Mouse (Mus musculus): ENCODE measurements at regions not wholly inside any gene's neighbourhood (a gene's known extent, or its start where the extent isn't known, plus 50 kb on each side); places are given as distances from the start of the nearest gene placed in this dataset.

DNA sequence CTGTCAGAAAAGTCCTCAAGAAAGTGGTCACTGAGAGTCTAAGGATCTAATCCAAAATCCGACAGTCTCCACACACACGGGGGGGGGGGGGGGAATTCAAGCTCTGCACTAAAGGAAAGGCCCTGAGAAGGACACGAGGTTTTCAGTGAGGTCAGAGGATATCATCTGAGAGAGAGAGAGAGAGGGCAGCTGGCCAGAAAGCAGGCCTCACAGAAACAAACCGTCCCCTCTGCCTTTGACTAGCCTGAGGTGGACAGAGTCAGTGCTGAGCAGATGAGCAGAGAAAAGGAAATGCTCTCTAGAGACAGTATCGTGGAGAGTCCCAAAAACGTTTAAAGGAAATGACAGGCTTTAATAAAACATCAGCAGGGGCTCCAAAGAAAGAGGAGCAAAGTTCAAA lies 282.0 kb downstream of the Gm49356 start:
- H3K27me3 ChIP-seq (ENCODE audit: control insufficient read depth, insufficient read depth, low read length): no peaks in the 10 kb centered on the region
- no peaks in the 10 kb centered on the region for H3K4me1 ChIP-seq (ENCODE audit: control insufficient read depth, insufficient read depth, insufficient read length, low read length)
- H3K27ac ChIP-seq (ENCODE audit: insufficient read depth, low read depth, low read length): no peak overlapping the region
- TF ChIP-seq CTCF (IDR thresholded peaks at IDR 0.05; ENCODE audit: extremely low read depth, insufficient read length, insufficient replicate concordance, low read depth, low read length) (no peak), POLR2A (IDR thresholded peaks at IDR 0.05; ENCODE audit: low read depth, low read length) (no peak)
- no peaks in the 10 kb centered on the region for H3K36me3 ChIP-seq (ENCODE audit: control insufficient read depth, insufficient read depth, low read length)
- 30% methylated on average over 6 of the region's 6 CpGs for WGBS
- H3K4me3 ChIP-seq (ENCODE audit: low read depth, low read length): no peak overlapping the region

DNA sequence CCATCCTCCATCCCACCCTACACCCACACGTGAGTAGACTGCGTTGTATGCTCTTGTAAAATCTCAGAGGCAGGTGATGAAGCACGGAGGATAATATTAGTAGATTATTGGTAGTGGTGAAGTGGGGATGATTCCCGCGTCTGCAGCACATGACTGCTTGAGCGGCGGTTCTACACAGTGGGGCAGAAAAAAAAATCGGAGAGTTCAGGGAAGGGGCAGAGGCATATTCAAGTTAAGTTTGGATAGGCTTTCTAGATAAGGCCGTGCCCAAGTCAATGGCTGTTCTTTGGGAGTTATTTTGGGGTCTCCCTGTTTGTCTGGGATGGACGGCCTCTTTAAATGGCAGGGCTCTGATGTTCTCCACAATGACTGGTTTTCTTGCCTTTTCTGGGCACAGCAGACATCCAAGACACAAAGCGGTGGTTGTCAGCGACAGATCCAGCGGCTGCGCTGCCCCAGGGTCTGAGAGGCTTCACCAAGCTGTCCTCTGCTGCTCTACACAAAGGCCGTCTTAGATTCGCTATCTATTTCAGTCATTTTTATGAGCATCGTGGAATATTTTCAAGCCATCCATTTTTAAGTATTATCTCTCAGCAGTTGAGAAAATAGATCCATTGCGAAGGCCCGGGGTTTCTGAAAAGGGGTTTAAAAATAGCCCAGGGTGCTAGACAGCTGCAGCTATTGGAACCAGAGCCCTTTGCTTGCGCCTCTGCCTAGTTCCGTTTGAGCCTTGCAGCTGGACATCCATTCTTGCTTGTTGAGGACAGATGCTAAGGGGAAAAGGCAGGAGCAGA lies 284.6 kb downstream of the Gm49356 start:
- Histone ChIP-seq H3K27me3 (ENCODE audit: control insufficient read depth, insufficient read depth, low read length) (no peaks in the 10 kb centered on the region), H3K36me3 (ENCODE audit: control insufficient read depth, insufficient read depth, low read length) (no peaks in the 10 kb centered on the region), H3K27ac (ENCODE audit: insufficient read depth, low read depth, low read length) (no peak overlapping the region), H3K4me3 (ENCODE audit: low read depth, low read length) (no peak overlapping the region), H3K4me1 (ENCODE audit: control insufficient read depth, insufficient read depth, insufficient read length, low read length) (no peaks in the 10 kb centered on the region)
- TF ChIP-seq POLR2A (IDR thresholded peaks at IDR 0.05; ENCODE audit: low read depth, low read length) (no peak), CTCF (IDR thresholded peaks at IDR 0.05; ENCODE audit: extremely low read depth, insufficient read length, insufficient replicate concordance, low read depth, low read length) (no peak)
- 86% methylated on average over 21 of the region's 21 CpGs for WGBS

DNA sequence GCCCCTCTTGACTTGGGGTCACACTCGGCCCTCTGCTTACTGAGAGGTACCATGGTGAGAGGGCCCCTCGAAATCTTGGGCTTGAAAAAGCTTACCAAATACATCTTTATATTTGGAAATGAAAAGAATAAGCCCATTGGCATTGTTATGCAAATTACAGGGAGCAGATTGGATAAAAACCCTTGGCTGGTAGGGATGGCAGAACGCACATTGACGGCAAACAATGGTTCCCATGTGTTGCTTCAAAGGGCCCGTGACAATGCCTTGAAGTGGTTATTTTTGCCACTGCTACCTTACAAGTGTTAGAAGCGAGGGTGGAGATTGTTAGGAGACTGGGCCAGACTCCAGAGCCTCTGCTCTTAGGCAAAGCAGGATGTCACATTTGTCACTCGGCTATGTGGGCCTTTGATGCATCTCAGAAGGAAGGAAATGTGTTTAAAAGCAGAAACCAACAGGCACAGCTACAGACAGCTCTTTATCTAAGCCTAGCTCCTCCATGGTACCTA lies 285.2 kb downstream of the Gm49356 start:
- 69% methylated on average over 7 of the region's 7 CpGs for WGBS
- Histone ChIP-seq H3K27ac (ENCODE audit: insufficient read depth, low read depth, low read length) (no peak overlapping the region), H3K27me3 (ENCODE audit: control insufficient read depth, insufficient read depth, low read length) (no peaks in the 10 kb centered on the region), H3K4me1 (ENCODE audit: control insufficient read depth, insufficient read depth, insufficient read length, low read length) (no peaks in the 10 kb centered on the region), H3K36me3 (ENCODE audit: control insufficient read depth, insufficient read depth, low read length) (no peaks in the 10 kb centered on the region), H3K4me3 (ENCODE audit: low read depth, low read length) (no peak overlapping the region)
- TF ChIP-seq POLR2A (IDR thresholded peaks at IDR 0.05; ENCODE audit: low read depth, low read length) (no peak), CTCF (IDR thresholded peaks at IDR 0.05; ENCODE audit: extremely low read depth, insufficient read length, insufficient replicate concordance, low read depth, low read length) (no peak)

DNA sequence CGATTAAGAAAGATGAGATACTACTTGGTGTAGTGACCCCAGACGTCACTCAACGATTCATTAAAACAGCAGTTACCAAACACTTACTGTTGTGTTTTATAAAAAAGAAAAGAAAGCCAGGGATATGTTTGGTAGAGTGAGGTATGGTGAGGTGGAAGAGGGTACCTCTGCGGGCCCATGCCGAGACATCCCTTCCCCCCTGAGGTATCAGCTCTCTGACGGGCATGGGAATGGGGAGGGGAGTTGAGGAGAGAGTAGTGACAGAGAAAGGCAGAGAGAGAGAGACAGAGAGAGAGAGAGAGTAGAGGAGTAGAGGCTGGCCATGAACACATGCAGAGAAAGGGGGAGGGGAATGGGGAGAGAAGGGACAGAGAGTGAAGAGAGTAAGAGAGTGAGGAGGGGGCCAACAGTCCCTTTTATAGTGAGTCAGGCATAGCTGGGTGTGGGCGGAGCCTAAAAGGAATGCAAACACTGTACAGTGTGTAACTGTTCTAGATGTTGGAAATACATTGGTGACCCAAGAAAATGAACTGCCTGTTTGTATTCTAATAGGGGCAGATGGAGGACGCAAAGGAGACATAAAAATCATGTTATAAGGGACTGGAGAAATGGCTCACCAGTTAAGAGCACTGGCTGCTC lies 285.9 kb downstream of the Gm49356 start:
- no peak overlapping the region for H3K27ac ChIP-seq (ENCODE audit: insufficient read depth, low read depth, low read length)
- 66% methylated on average over 8 of the region's 8 CpGs for WGBS
- H3K27me3 ChIP-seq (ENCODE audit: control insufficient read depth, insufficient read depth, low read length): no peaks in the 10 kb centered on the region
- no peak for TF ChIP-seq POLR2A (IDR thresholded peaks at IDR 0.05; ENCODE audit: low read depth, low read length)
- TF ChIP-seq CTCF (IDR thresholded peaks at IDR 0.05; ENCODE audit: extremely low read depth, insufficient read length, insufficient replicate concordance, low read depth, low read length): no peak
- no peaks in the 10 kb centered on the region for H3K4me1 ChIP-seq (ENCODE audit: control insufficient read depth, insufficient read depth, insufficient read length, low read length)
- no peaks in the 10 kb centered on the region for H3K36me3 ChIP-seq (ENCODE audit: control insufficient read depth, insufficient read depth, low read length)
- H3K4me3 ChIP-seq (ENCODE audit: low read depth, low read length): no peak overlapping the region

DNA sequence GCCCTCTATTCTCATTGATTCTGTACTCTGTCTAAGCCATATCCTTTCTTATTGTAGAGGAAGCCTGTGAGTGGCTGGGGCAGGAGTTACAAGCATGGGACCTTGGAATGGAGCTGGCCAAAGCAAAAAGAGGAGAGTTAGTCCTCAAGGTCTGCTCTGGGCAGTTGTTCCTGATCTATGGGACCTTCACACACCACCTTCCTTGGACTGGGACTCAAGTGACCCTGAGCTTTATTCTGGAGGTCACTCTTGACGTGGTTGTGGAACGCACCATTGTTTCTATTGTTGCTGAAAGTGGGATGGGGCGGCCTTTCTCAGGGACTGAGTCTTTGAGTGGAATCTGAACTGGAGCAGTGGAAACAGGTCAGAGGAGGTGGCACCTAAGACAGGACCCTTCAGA lies 291.0 kb downstream of the Gm49356 start:
- 93% methylated on average over 3 of the region's 3 CpGs for WGBS

DNA sequence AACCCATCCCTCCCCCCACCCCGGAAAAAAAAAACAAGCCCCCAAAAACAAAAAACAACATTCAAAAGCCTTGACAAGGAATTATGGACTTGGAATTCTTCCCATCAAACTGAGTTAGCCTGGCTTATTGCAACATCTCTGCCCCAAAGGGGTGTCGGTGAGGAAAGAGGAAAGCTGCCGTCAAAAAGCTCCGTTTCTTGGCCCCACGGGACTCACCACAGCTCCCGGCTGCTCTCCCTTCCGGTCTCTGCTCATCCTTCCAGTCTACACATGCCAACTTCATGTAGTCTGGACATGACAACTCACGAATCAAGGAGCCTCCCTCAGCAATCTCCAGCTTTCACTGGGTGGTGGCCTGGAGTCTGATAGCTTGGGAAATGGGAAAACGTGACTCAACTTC lies 295.4 kb downstream of the Gm49356 start:
- WGBS: 66% methylated on average over 9 of the region's 9 CpGs
- H3K4me3 ChIP-seq (ENCODE audit: low read depth, low read length): no peak overlapping the region
- no peaks in the 10 kb centered on the region for H3K27me3 ChIP-seq (ENCODE audit: control insufficient read depth, insufficient read depth, low read length)
- TF ChIP-seq CTCF (IDR thresholded peaks at IDR 0.05; ENCODE audit: extremely low read depth, insufficient read length, insufficient replicate concordance, low read depth, low read length) (no peak), POLR2A (IDR thresholded peaks at IDR 0.05; ENCODE audit: low read depth, low read length) (no peak)
- H3K4me1 ChIP-seq (ENCODE audit: control insufficient read depth, insufficient read depth, insufficient read length, low read length): no peaks in the 10 kb centered on the region
- H3K27ac ChIP-seq (ENCODE audit: insufficient read depth, low read depth, low read length): no peak overlapping the region
- H3K36me3 ChIP-seq (ENCODE audit: control insufficient read depth, insufficient read depth, low read length): no peaks in the 10 kb centered on the region

More for the DNA sequence above, 291.0 kb downstream of the Gm49356 start:
- Histone ChIP-seq H3K27ac (ENCODE audit: insufficient read depth, low read depth, low read length) (no peak overlapping the region), H3K4me1 (ENCODE audit: control insufficient read depth, insufficient read depth, insufficient read length, low read length) (no peaks in the 10 kb centered on the region), H3K4me3 (ENCODE audit: low read depth, low read length) (no peak overlapping the region), H3K36me3 (ENCODE audit: control insufficient read depth, insufficient read depth, low read length) (no peaks in the 10 kb centered on the region), H3K27me3 (ENCODE audit: control insufficient read depth, insufficient read depth, low read length) (no peaks in the 10 kb centered on the region)
- TF ChIP-seq POLR2A (IDR thresholded peaks at IDR 0.05; ENCODE audit: low read depth, low read length) (no peak), CTCF (IDR thresholded peaks at IDR 0.05; ENCODE audit: extremely low read depth, insufficient read length, insufficient replicate concordance, low read depth, low read length) (no peak)

DNA sequence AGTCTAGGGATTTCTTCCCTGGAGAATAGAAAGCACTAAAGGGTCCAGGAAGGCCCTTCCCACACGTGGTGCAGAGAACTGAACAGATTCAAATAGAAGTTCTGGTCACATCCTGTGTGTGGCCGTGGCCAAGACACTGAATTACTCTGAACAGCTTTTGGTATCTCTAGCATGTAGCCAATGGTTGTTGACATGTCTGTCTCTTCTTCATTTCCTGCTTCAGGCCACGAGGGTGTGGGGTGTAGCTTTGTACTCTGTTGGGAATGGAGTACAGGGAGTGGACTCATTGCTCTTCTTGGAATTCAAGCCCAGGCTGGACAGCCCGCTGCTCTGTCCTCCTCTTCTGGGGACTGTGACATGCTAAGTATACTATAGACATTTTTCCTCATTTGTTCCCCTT lies 298.5 kb downstream of the Gm49356 start:
- Histone ChIP-seq H3K27ac (ENCODE audit: insufficient read depth, low read depth, low read length) (no peak overlapping the region), H3K27me3 (ENCODE audit: control insufficient read depth, insufficient read depth, low read length) (no peaks in the 10 kb centered on the region), H3K4me1 (ENCODE audit: control insufficient read depth, insufficient read depth, insufficient read length, low read length) (no peaks in the 10 kb centered on the region), H3K4me3 (ENCODE audit: low read depth, low read length) (no peak overlapping the region), H3K36me3 (ENCODE audit: control insufficient read depth, insufficient read depth, low read length) (no peaks in the 10 kb centered on the region)
- TF ChIP-seq POLR2A (IDR thresholded peaks at IDR 0.05; ENCODE audit: low read depth, low read length): no peak
- TF ChIP-seq CTCF (IDR thresholded peaks at IDR 0.05; ENCODE audit: extremely low read depth, insufficient read length, insufficient replicate concordance, low read depth, low read length): no peak
- 56% methylated on average over 4 of the region's 4 CpGs for WGBS

All from small intestine, adult 2 months (tissue).